Mouse (Mus musculus): Measurements from ENCODE around the gene Camk1d. TPM values are rescaled to one million over a fixed set of nuclear protein-coding genes. Genes with fewer than 3 reads are reported as not detected.

Camk1d gene
- total RNA-seq, 1 experiment: 12.5 TPM

DNA sequence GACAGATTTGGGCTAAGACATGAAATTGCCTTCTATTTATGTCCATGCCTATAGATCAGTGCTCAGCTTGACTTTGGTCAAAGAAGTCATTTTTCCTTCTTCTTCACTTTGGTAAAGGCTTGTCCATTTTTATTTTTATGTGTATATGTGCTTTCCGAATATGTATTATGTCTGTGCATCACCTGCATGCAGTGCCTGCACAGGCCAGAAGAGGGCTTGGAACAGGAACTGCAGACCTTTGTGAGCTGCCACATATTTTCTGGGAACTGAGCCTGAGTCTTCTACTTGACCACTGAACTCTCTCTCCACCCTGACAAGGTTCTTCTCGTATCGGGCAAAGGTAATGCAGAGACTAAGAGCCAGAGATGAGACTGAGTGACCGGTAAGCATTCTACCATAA is 236.1 kb downstream of the Camk1d start:
- Histone ChIP-seq H3K9me3 (ENCODE audit: control insufficient read depth, insufficient read depth, low read depth, low read length) (no peaks in the 10 kb centered on the region), H3K36me3 (ENCODE audit: control insufficient read depth, insufficient read depth, low read length, poor library complexity, severe bottlenecking) (peaks cover 2% of the 10 kb centered on the region; the same call in 1 of the 2 replicates), H3K4me3 (ENCODE audit: insufficient read depth in 1 of 2, low read depth in 1 of 2, low read length in 2 of 2, poor library complexity in 1 of 2, severe bottlenecking in 1 of 2) (no peak overlapping the region), H3K9ac (ENCODE audit: insufficient read depth, low read depth, low read length, poor library complexity, severe bottlenecking) (no peak overlapping the region), H3K27ac (ENCODE audit: insufficient read depth, low read depth, low read length, poor library complexity, severe bottlenecking) (no peak overlapping the region), H3K4me1 (ENCODE audit: control insufficient read depth in 2 of 2, insufficient read depth in 2 of 2, low read length in 2 of 2, poor library complexity in 1 of 2) (peaks cover 4 to 5% of the 10 kb centered on the region in 2 experiments; a peak in 3 of 4 replicates)
- TF ChIP-seq ZNF384 (IDR thresholded peaks at IDR 0.05; ENCODE audit: low read depth, low read length) (no peak), ZC3H11A (IDR thresholded peaks at IDR 0.05; ENCODE audit: borderline replicate concordance, low read depth, low read length) (peak; percentile 9; the same call in 1 of the 2 replicates)
- in situ Hi-C loops (cut with MboI; ENCODE audit: low sequenced_read_pairs in 2 of 2, unreplicated experiment in 2 of 2): no loop called here
- no peak for DNase-seq (ENCODE audit: low read depth, low spot score)

DNA sequence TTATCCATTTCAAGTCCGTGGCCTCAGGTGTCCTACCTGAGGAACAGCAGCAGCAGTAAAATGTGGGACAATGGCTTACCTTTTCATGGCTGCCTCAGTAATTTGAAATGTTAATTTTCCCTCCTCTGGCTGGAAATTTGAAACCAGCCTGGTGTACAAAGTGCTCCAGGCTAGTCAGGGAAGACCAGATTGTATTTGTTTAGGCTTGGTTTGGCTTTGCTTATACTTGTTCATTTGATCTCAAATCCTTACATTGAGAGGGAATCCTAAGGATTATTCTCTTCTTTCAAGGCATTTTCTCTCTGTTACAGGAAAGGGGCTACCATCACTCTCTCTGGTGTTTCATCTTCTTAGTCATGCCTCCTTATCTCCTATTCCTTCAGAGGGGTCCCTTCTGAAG is 236.8 kb downstream of the Camk1d start:
- in situ Hi-C loops (cut with MboI; ENCODE audit: low sequenced_read_pairs in 2 of 2, unreplicated experiment in 2 of 2): no loop called here

DNA sequence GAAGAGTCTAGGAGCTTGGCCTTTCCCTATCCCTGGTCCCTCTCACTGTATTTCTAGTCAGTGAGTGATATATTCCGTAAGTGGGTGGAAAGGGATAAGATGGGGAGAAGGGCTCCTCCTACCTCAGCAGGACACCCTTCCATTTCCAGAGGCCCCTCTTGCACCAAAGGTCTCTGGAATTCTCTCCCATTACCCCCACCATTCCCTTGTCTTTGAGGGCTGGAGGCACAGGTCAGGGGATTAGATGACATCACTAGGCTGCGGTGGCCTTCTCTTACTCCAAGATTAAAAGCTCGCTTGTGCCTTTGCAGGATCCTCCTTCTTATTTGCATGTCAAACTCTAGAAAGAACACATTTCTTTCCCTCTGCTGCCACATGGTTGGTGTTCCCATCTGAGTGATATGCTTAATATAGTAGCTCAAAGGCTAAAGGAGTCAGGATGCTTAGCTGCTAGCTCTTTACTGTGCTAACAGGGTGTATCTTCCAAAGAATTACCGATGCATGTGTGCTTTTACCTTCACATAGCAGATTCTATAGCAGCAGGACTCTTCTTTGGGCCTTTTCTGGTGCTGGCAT is 244.9 kb downstream of the Camk1d start:
- in situ Hi-C loops (cut with MboI; ENCODE audit: low sequenced_read_pairs in 2 of 2, unreplicated experiment in 2 of 2): no loop called here
- Histone ChIP-seq H3K27ac (ENCODE audit: insufficient read depth, low read depth, low read length, poor library complexity, severe bottlenecking) (no peak overlapping the region), H3K9me3 (ENCODE audit: control insufficient read depth, insufficient read depth, low read depth, low read length) (no peaks in the 10 kb centered on the region)

More for the DNA sequence above, 236.8 kb downstream of the Camk1d start:
- H3K4me1 ChIP-seq (ENCODE audit: control insufficient read depth in 2 of 2, insufficient read depth in 2 of 2, low read length in 2 of 2, poor library complexity in 1 of 2): peaks cover 4 to 5% of the 10 kb centered on the region in 2 experiments; a peak in 3 of 4 replicates
- peaks cover 2% of the 10 kb centered on the region; the same call in 1 of the 2 replicates for H3K36me3 ChIP-seq (ENCODE audit: control insufficient read depth, insufficient read depth, low read length, poor library complexity, severe bottlenecking)
- no peak for DNase-seq (ENCODE audit: low read depth, low spot score)
- H3K9me3 ChIP-seq (ENCODE audit: control insufficient read depth, insufficient read depth, low read depth, low read length): no peaks in the 10 kb centered on the region
- TF ChIP-seq HCFC1 (IDR thresholded peaks at IDR 0.05; ENCODE audit: borderline replicate concordance, insufficient read depth, low read length): no peak
- no peak for TF ChIP-seq ZC3H11A (IDR thresholded peaks at IDR 0.05; ENCODE audit: borderline replicate concordance, low read depth, low read length)
- TF ChIP-seq CHD2 (IDR thresholded peaks at IDR 0.05; ENCODE audit: low read depth, low read length): no peak
- no peak for TF ChIP-seq ZNF384 (IDR thresholded peaks at IDR 0.05; ENCODE audit: low read depth, low read length)
- no peak for TF ChIP-seq MAFK (IDR thresholded peaks at IDR 0.05; ENCODE audit: insufficient read depth, low read depth, low read length)
- H3K4me3 ChIP-seq (ENCODE audit: insufficient read depth in 1 of 2, low read depth in 1 of 2, low read length in 2 of 2, poor library complexity in 1 of 2, severe bottlenecking in 1 of 2): no peak overlapping the region
- H3K27ac ChIP-seq (ENCODE audit: insufficient read depth, low read depth, low read length, poor library complexity, severe bottlenecking): no peak overlapping the region
- H3K9ac ChIP-seq (ENCODE audit: insufficient read depth, low read depth, low read length, poor library complexity, severe bottlenecking): no peak overlapping the region

DNA sequence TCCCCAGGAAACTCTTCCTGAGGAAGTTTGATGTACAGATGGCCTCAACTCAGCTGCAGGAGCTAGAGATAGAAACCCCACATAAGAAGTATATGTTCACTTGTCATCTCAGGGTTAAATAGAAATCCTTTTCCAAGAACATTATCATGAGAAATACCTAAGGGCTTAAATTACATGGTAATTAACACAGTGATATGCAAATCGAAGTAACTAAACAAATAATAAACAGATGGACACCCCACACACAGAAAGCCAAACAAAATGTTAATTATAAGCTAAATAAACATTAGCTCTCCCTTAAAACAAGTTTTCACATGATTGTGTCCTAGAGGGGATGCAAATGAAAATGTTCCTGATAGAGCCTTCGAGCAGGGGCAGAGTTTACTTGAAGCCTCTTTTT is 246.8 kb downstream of the Camk1d start:
- H3K4me3 ChIP-seq (ENCODE audit: insufficient read depth in 1 of 2, low read depth in 1 of 2, low read length in 2 of 2, poor library complexity in 1 of 2, severe bottlenecking in 1 of 2): no peak overlapping the region
- H3K9ac ChIP-seq (ENCODE audit: insufficient read depth, low read depth, low read length, poor library complexity, severe bottlenecking): no peak overlapping the region
- no peaks in the 10 kb centered on the region for H3K4me1 ChIP-seq (ENCODE audit: control insufficient read depth in 2 of 2, insufficient read depth in 2 of 2, low read length in 2 of 2, poor library complexity in 1 of 2)
- no peaks in the 10 kb centered on the region for H3K9me3 ChIP-seq (ENCODE audit: control insufficient read depth, insufficient read depth, low read depth, low read length)
- TF ChIP-seq ZNF384 (IDR thresholded peaks at IDR 0.05; ENCODE audit: low read depth, low read length): no peak
- TF ChIP-seq HCFC1 (IDR thresholded peaks at IDR 0.05; ENCODE audit: borderline replicate concordance, insufficient read depth, low read length): no peak
- TF ChIP-seq CHD2 (IDR thresholded peaks at IDR 0.05; ENCODE audit: low read depth, low read length): no peak
- TF ChIP-seq MAFK (IDR thresholded peaks at IDR 0.05; ENCODE audit: insufficient read depth, low read depth, low read length): no peak
- TF ChIP-seq ZC3H11A (IDR thresholded peaks at IDR 0.05; ENCODE audit: borderline replicate concordance, low read depth, low read length): no peak
- H3K27ac ChIP-seq (ENCODE audit: insufficient read depth, low read depth, low read length, poor library complexity, severe bottlenecking): no peak overlapping the region
- no peak for DNase-seq (ENCODE audit: low read depth, low spot score)
- in situ Hi-C loops (cut with MboI; ENCODE audit: low sequenced_read_pairs in 2 of 2, unreplicated experiment in 2 of 2): no loop called here
- H3K36me3 ChIP-seq (ENCODE audit: control insufficient read depth, insufficient read depth, low read length, poor library complexity, severe bottlenecking): no peaks in the 10 kb centered on the region

More for the DNA sequence above, 244.9 kb downstream of the Camk1d start:
- DNase-seq (ENCODE audit: low read depth, low spot score): no peak
- Histone ChIP-seq H3K9ac (ENCODE audit: insufficient read depth, low read depth, low read length, poor library complexity, severe bottlenecking) (no peak overlapping the region), H3K4me1 (ENCODE audit: control insufficient read depth in 2 of 2, insufficient read depth in 2 of 2, low read length in 2 of 2, poor library complexity in 1 of 2) (no peaks in the 10 kb centered on the region), H3K36me3 (ENCODE audit: control insufficient read depth, insufficient read depth, low read length, poor library complexity, severe bottlenecking) (no peaks in the 10 kb centered on the region), H3K4me3 (ENCODE audit: insufficient read depth in 1 of 2, low read depth in 1 of 2, low read length in 2 of 2, poor library complexity in 1 of 2, severe bottlenecking in 1 of 2) (no peak overlapping the region)
- TF ChIP-seq ZNF384 (IDR thresholded peaks at IDR 0.05; ENCODE audit: low read depth, low read length) (no peak), ZC3H11A (IDR thresholded peaks at IDR 0.05; ENCODE audit: borderline replicate concordance, low read depth, low read length) (no peak)

DNA sequence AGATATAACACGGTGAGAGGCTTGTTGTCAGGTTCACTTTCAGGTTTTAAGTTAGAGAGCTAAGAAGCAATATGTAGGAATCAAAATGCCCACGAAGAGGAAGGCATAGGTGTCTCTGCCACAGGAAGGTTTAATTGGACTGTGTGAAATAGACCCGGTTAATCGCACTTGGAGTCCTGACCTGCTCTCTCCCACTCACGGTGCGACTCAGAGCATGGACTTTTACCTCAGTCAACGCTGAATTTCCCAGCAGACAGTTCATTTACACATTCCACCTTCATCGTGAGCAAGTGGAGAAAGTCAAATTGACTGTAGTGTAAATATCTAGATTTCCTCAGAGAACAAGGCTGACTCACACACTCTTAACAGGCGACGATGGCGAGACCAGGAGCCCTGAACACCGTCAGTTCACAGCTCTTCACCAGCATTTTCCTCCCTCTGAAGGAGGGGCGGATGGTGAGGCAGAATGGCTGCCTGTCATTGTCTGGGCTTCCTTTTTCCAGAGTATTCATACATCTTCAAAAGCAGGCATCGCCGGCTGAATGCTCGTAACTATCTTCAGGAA is 255.6 kb downstream of the Camk1d start:
- in situ Hi-C loops (cut with MboI; ENCODE audit: low sequenced_read_pairs in 2 of 2, unreplicated experiment in 2 of 2): no loop called here
- H3K4me3 ChIP-seq (ENCODE audit: insufficient read depth in 1 of 2, low read depth in 1 of 2, low read length in 2 of 2, poor library complexity in 1 of 2, severe bottlenecking in 1 of 2): no peak overlapping the region
- no peak overlapping the region for H3K9ac ChIP-seq (ENCODE audit: insufficient read depth, low read depth, low read length, poor library complexity, severe bottlenecking)
- no peak for DNase-seq (ENCODE audit: low read depth, low spot score)
- TF ChIP-seq ZC3H11A (IDR thresholded peaks at IDR 0.05; ENCODE audit: borderline replicate concordance, low read depth, low read length) (no peak), ZNF384 (IDR thresholded peaks at IDR 0.05; ENCODE audit: low read depth, low read length) (no peak), CHD2 (IDR thresholded peaks at IDR 0.05; ENCODE audit: low read depth, low read length) (no peak), HCFC1 (IDR thresholded peaks at IDR 0.05; ENCODE audit: borderline replicate concordance, insufficient read depth, low read length) (no peak), MAFK (IDR thresholded peaks at IDR 0.05; ENCODE audit: insufficient read depth, low read depth, low read length) (no peak)
- H3K36me3 ChIP-seq (ENCODE audit: control insufficient read depth, insufficient read depth, low read length, poor library complexity, severe bottlenecking): no peaks in the 10 kb centered on the region
- no peaks in the 10 kb centered on the region for H3K4me1 ChIP-seq (ENCODE audit: control insufficient read depth in 2 of 2, insufficient read depth in 2 of 2, low read length in 2 of 2, poor library complexity in 1 of 2)
- no peaks in the 10 kb centered on the region for H3K9me3 ChIP-seq (ENCODE audit: control insufficient read depth, insufficient read depth, low read depth, low read length)
- H3K27ac ChIP-seq (ENCODE audit: insufficient read depth, low read depth, low read length, poor library complexity, severe bottlenecking): no peak overlapping the region
